Mouse (Mus musculus) T-cell, adult 2 months (primary cell): ENCODE data around the gene Sh3kbp1.
"Not testable (repeated sequence)": the region's sequence is repeated elsewhere in the genome, so short reads cannot be mapped to it uniquely, and the experiment has no call there.

ENCODE experiments used
- DNase-seq: peaks from one replicate; pipeline ENCODE4 v3.0.0; 2022; ENCODE audit warnings: low spot score

The Sh3kbp1 gene

DNA sequence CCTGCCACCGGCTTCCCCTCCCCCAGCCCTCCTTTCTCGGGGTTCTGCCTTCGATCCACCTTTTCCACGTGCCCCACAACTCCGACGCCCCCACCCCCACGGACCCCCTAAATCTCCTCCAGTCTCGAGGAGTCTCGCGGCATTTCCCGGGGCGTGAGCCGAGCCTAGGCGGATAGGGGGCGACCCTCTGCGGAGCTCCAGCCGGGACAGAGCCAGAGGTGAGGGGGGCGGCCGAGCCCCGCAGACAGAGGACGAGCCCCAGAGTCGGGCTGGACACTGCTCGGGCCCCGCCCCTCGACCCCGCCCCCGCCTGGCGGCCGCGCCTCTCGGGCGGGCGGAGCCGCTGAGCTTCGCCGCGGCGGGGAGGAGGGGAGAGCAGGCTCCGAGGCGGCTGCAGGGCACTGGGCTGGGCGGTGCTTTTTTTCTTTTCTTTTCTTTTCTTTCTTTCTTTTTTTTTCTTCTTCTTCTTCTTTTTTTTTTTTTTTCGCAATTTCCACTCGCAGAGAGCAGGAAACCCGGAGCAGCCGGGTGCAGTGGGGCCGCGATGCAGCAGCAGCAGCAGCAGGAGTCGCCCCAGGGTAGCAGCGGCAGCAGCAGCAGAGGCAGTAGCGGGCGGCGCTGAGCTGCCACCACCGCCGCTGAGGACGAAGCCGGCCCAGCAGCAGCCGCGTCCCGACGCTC is at the start of gene Sh3kbp1:
Gene Sh3kbp1 (plus strand): TSS at position 366 of the 681 bp plus-strand sequence.
- peak; percentile 67 for DNase-seq

- not testable (repeated sequence) for DNase-seq
Measured at GRCm38 (mm10) chrX:159584738-159585137, 42.3 kb upstream of the Sh3kbp1 start.

- no peak for DNase-seq
Measured at GRCm38 (mm10) chrX:159591633-159592032, 35.4 kb upstream of the Sh3kbp1 start.

DNA sequence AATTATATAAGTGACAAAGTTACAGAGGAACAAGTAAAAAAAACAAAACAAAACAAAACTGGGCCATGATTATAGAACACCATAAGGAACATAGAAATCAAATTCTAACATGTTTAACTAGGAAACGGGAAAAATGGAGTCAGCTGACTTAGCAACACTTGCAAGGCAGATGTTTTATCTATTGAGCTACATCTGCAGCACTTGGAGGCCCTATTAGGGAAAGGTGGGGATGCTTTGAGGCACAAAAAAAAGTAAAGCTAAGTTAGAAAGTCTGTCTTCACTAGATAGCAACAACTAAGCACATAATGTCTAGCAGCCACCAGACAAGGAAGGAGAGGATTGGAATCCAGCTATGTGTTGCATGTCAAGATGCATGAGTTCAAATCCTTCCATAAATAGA is 29.6 kb upstream of the Sh3kbp1 start:
- DNase-seq: no peak

DNA sequence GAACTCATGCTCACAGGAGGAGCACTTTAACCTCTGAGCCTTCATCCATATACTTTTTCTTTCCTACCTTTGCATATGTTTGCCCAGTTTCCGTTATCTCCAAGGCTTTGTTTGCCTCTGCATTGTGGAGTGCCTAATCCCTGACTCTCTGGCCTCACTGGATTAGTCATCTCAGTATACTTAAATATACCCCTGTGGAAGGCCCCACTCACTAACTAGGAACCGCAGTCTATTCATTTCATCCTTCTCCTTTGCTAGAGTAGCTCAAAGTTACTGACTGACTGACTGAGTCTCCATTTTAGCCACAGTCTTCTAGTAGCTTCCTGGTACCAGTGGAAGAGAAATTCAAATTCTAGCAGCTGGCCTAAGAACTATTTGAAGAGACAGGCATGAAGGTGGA is 22.2 kb upstream of the Sh3kbp1 start:
- DNase-seq: no peak

DNA sequence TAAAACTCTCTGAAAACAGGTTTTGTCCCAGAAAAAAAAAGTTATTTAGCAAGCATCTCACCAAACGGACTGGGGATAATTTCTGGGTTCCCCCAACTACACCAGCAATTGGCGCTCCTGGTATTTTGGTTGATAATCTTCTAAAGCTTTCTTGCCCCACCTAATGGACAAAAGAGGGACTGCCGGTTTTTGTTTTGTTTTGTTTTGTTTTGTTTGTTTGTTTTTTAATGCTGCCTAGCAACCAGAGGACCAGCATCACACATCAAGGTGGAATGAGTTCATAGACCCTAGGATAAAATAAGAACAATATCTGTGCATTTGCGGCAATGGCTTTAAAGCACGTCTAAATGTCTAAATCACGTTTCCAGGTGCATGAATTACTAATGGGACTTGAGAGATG is 20.1 kb upstream of the Sh3kbp1 start:
- peak; percentile 37 for DNase-seq

DNA sequence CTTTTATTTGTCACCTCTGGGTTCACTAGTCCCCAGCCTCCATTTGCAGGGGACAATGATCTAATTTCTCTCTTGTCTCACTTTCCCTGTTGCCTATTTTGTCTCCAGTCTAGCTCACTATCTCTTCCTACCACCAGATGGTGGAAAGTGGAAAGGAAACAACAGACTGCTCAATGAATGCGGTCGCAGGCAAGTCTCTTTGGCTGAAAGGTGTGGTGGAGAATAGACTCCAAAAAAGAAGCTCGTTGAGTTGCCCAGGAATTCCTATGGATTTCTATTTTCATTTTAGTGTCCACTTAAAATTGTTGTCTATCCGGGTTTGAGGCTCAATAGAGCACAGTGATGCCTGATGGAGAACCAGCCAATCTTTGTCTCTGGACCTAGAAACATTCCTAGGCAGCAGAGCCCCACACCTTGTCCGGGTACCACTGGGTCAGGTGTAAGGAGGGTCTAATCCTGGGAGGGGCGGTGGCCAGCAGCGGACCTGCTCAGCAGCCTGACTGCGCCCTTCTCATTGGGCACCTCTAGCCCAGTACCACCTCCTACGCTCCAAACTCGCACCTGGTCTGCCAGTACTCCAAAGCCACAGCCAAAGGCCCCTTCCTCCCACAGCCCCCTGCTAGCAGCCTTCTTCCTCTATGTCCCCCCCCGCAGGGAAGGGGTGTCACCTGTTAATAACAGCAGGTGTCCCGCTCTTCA is 715 bp upstream of the Sh3kbp1 start:
- DNase-seq: peak; percentile 48

DNA sequence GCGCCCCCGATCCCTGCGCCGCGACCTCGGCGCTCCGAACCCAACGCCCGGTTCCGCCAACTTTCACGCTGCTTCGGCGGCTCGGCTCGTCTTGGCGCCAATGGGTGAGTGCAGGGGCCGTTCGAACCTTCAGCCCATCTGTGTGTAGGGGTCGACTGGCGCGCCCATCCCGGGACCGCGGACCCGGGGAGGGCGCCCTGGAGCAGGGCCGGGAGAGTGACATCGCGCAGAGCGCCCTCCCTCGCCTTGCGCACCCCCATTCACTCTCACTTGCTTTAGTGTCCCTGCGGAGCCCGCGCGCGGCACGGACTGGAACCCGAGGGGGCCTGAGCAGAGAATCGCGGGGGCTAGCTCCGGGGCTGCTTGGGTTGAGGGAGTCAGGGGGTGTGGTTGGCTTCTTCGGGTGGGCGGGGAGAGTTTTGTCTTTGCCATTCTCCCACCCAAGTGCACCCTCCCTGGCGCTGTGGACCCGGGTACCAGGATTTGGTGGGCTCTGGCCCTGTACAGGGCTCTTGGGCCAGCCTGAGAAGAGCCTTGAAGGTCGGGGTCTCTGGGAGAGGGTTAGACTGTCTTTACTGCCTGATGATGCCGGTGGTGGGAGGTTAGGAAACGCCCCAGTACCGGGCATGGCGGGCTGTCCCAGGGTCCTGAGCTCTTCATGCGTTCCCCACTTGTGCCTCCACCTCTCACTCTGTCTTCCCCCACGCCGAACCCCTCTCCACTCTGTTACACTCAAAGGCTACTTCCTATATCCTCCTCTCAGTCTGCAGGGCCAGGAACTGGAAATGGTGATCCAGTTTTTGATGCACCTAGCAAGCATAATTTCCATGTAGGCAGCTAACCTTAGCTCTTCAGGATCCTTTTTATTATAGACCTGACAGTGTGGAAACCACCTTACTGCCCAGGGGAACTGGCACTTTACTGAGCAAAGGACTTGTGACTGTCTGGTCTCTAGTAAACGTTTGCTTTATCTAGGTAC is 805 bp downstream of the Sh3kbp1 start:
- peak; percentile 25 for DNase-seq

DNA sequence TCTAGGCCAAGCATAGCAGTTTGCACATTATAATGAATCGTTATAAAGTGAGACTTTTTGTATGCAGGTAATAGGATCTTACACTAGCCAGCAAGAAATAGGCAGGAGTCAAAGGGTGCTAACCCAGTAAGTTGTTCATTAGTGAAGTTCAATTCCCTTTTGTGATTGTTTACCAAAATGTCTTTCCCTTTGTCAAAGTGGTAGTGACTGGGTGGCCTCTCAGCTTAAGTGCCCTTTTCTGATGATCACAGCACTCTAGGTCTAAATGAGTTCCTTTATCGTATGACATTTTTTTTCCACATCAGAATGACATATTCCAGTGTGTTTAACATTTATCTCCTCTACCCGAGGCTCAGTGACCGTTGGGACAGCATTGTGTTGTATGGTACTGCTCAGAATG is 1.6 kb downstream of the Sh3kbp1 start:
- no peak for DNase-seq

- DNase-seq: no peak
Measured at GRCm38 (mm10) chrX:159629203-159629602, 2.1 kb downstream of the Sh3kbp1 start.

GRCm38 (mm10) chrX:159638500-159639227 is 11.6 kb downstream of the Sh3kbp1 start:
- DNase-seq: no peak

- DNase-seq: no peak
Measured at GRCm38 (mm10) chrX:159639991-159640390, 12.9 kb downstream of the Sh3kbp1 start.

- no peak for DNase-seq
Measured at GRCm38 (mm10) chrX:159645314-159645713, 18.2 kb downstream of the Sh3kbp1 start.

DNA sequence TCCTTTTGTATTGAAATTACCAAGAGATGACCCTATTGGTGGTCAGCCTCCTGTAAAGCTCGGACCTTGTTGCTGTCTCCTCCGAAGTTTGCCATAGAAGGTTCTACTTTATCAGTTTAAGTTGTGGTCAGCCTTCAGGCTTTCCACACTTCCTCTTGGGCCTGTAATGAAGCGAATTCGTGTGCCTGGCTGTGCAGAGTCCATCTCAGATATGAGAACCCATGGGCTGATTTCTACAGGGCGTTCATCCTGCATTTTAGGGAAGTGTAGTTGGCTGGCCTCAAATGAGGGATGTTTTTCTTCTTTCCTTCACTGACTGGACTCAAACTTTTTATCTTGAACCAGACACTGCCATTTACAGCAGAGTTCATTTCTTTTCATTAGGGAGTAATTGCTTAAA is 20.5 kb downstream of the Sh3kbp1 start:
- DNase-seq: no peak

GRCm38 (mm10) chrX:159648598-159648997 is 21.5 kb downstream of the Sh3kbp1 start:
- no peak for DNase-seq

DNA sequence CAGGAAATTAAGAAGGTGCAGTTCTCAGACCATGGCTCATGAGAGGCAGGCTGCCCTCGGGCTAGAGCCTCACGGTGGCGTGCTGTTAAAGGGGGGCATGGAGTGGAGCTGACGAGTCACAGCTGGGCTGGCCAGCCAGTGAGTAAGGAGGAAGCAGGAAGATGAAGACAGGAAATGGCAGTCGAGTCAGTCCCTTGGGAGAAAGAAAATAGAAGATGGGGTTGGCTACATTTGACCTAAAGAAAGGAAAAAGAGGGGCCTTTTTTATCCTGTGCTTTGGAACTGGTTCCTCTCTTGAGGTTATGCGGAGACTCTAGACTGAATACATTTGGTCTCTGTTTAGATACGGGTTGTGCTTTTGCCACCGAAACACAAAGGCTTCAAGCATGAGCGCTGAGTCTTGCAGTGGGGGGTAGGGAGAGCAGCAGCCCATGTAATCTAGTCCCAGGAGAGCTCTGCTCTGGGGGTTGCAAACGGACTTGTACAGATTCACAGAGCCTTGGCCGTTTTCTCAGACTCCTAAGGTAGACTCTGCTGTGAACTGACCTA is 23.1 kb downstream of the Sh3kbp1 start:
- peak; percentile 37 for DNase-seq

- DNase-seq: no peak
Measured at GRCm38 (mm10) chrX:159650727-159651126, 23.7 kb downstream of the Sh3kbp1 start.

- no peak for DNase-seq
Measured at GRCm38 (mm10) chrX:159671388-159671787, 44.3 kb downstream of the Sh3kbp1 start.

DNA sequence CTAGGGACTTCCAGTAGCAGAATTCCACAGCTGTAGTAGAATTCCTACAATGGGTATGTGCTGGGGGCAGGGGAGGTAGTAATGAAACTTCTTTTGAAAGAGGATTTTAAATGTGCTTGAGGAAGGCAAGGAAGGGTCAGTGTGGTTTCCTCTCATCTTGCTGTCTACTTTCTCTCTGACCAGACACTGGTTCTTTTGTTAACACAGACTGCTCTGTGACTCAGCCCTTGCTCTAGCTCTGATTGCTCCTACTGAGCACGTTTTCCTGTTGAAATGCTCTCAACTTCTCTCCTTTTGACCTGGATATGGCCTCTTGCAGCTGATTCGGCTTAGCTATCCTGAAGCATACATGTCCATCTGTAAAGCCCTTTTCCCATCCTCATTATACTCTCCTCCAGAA is 45.4 kb downstream of the Sh3kbp1 start:
- no peak for DNase-seq

GRCm38 (mm10) chrX:159676242-159676641 is 49.2 kb downstream of the Sh3kbp1 start:
- no peak for DNase-seq

- peak; percentile 72 for DNase-seq
Measured at GRCm38 (mm10) chrX:159677585-159678319, 50.7 kb downstream of the Sh3kbp1 start.
